Mouse (Mus musculus): ENCODE measurements around the gene Ints2. TPM values are rescaled to one million over a fixed set of nuclear protein-coding genes. Genes with fewer than 3 reads are reported as not detected.

Gene Ints2
- polyA plus RNA-seq, 1 experiment from 2014 or later, result 13.7 TPM

DNA sequence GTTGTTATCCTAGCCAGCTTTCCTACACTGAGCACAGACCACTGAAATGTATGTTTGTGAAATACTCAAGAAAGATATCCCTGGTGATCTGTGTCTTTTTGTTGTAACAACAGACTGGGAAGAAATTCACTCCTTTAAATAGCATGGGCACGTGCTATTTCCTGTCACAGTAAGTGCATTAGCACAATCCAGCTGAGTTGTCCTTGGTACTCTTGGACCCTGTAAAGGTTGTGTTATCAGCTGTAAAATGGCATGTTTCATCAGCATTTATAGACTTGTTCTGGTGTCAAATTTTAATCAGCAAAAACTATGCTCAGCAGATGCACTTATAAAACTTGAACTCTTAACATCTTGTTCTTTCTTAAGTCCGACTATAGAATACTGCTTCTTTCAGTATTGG, 86.6 kb downstream of the Ints2 start:
- H3K27me3 ChIP-seq, result no peaks in the 10 kb centered on the region

More for the DNA sequence above, 86.6 kb downstream of the Ints2 start:
- Histone ChIP-seq H3K36me3 (no peaks in the 10 kb centered on the region; the same call in none of the 2 replicates), H3K9ac (no peak overlapping the region), H3K4me1 (replicated peaks) (peaks cover 15% of the 10 kb centered on the region), H3K4me3 (replicated peaks) (no peak overlapping the region), H3K27ac (no peak overlapping the region), H3K4me2 (no peak overlapping the region), H3K9me3 (replicated peaks) (no peaks in the 10 kb centered on the region)
- DNase-seq (no peak), ATAC-seq (ENCODE audit: low read depth) (no peak)
- 75% methylated on average over 2 of the region's 2 CpGs for WGBS (ENCODE audit: insufficient replicate concordance)

Other genes starting within 250 kb of the Ints2 start
- 7.4 and 8.0 TPM in 2 replicates for gene Brip1, start 56.4 kb downstream of the Ints2 start, polyA plus RNA-seq (2015; fragmentation: Nextera tagmentation; extraction: Ambion mirVana)
- gene Med13, start 100.0 kb upstream of the Ints2 start, polyA plus RNA-seq (2015; fragmentation: Nextera tagmentation; extraction: Ambion mirVana), result 2.9 and 3.6 TPM in 2 replicates
- 17.8 and 22.6 TPM in 2 replicates for gene Rnft1, start 227.1 kb upstream of the Ints2 start, polyA plus RNA-seq (2015; fragmentation: Nextera tagmentation; extraction: Ambion mirVana)

Data from liver, embryonic 13.5 days (tissue).